ENCODE assay signal across 8 mouse cellular contexts in genomic region chr11:106778132-106778531, GRCm38 (mm10). TPM values are rescaled to one million over a fixed set of nuclear protein-coding genes. Genes with fewer than 3 reads are reported as not detected.
DNase-seq lines count a peak whose midpoint lies in the region; ATAC-seq and TF ChIP-seq lines count a peak whose summit lies in the region.
"Had no signal": no experiment of that assay in that cellular context is flagged by ENCODE, and none has a peak within 500 bp of the region (broad histone marks: within the 10 kb centered on the region; RNA-seq: fewer than 3 reads in every experiment).

No protein-coding gene starts in this region.

- no peak for ATAC-seq in hindbrain, embryonic 15.5 days (ENCODE audit: low FRiP score, low read depth)
- ATAC-seq in hindbrain, embryonic 12.5 days (ENCODE audit: low FRiP score), result no peak
- no peak for ATAC-seq in embryonic facial prominence, embryonic 12.5 days (ENCODE audit: insufficient number of reproducible peaks, insufficient read depth, low FRiP score, low TSS enrichment)
- ATAC-seq in liver, embryonic 14.5 days (ENCODE audit: insufficient read depth), result no peak
- ATAC-seq in inflammation-experienced regulatory T-cells, adult 6 months, result no peak

- no peak overlapping the region for H3K9ac ChIP-seq in hindbrain, embryonic 15.5 days
- no peak overlapping the region for H3K9ac ChIP-seq in hindbrain, embryonic 12.5 days
- H3K9ac ChIP-seq in ES-Bruce4 (ENCODE audit: low read depth, poor library complexity, severe bottlenecking), result peak overlapping the region; percentile 89; the same call in 1 of the 2 replicates
- no peak overlapping the region for H3K9ac ChIP-seq in embryonic facial prominence, embryonic 12.5 days
- H3K9ac ChIP-seq in liver, embryonic 14.5 days (replicated peaks), result no peak overlapping the region

- no peak for TF ChIP-seq EP300 in ES-Bruce4 (IDR thresholded peaks at IDR 0.05; ENCODE audit: insufficient read depth, low read depth, low read length)
- TF ChIP-seq EP300 in liver, embryonic 14.5 days (IDR thresholded peaks at IDR 0.05; ENCODE audit: low read depth), result no peak

- TF ChIP-seq POLR2A in ES-Bruce4 (IDR thresholded peaks at IDR 0.05; ENCODE audit: insufficient read depth, low read length), result no peak

- peaks cover 47% of the 10 kb centered on the region for H3K36me3 ChIP-seq in hindbrain, embryonic 15.5 days
- peaks cover 52% of the 10 kb centered on the region for H3K36me3 ChIP-seq in hindbrain, embryonic 12.5 days
- peaks cover 59% of the 10 kb centered on the region for H3K36me3 ChIP-seq in ES-Bruce4 (ENCODE audit: control insufficient read depth, insufficient read depth, low read length, poor library complexity, severe bottlenecking)
- peaks cover 57% of the 10 kb centered on the region for H3K36me3 ChIP-seq in embryonic facial prominence, embryonic 12.5 days
- H3K36me3 ChIP-seq in liver, embryonic 14.5 days (replicated peaks; ENCODE audit: control insufficient read depth, insufficient read depth, low read depth), result peaks cover 57% of the 10 kb centered on the region

- DNase-seq in liver, embryonic 14.5 days (ENCODE audit: low read depth in 3 of 3, low spot score in 3 of 3), result no peak
- DNase-seq in urinary bladder, postnatal 25 days (ENCODE audit: low spot score), result no peak
- DNase-seq: thymus, postnatal 4 days had no signal

- no peak overlapping the region for H3K4me3 ChIP-seq in hindbrain, embryonic 15.5 days
- no peak overlapping the region for H3K4me3 ChIP-seq in hindbrain, embryonic 12.5 days
- peak overlapping the region; percentile 43; the same call in 1 of the 2 replicates for H3K4me3 ChIP-seq in ES-Bruce4 (ENCODE audit: low read depth, low read length)
- peak overlapping the region; percentile 66 for H3K4me3 ChIP-seq in embryonic facial prominence, embryonic 12.5 days
- H3K4me3 ChIP-seq in liver, embryonic 14.5 days (ENCODE audit: insufficient read depth in 1 of 2, low read depth in 2 of 2, low read length in 2 of 2), result peak overlapping the region in 1 of 2 experiments; percentile 83; a peak in 2 of 4 replicates

- TF ChIP-seq CTCF in ES-Bruce4 (IDR thresholded peaks at IDR 0.05; ENCODE audit: low read depth, low read length), result no peak
- no peak for TF ChIP-seq CTCF in liver, embryonic 14.5 days (IDR thresholded peaks at IDR 0.05; ENCODE audit: low read depth)

- H3K27ac ChIP-seq in hindbrain, embryonic 15.5 days (replicated peaks), result no peak overlapping the region
- H3K27ac ChIP-seq in hindbrain, embryonic 12.5 days, result no peak overlapping the region
- H3K27ac ChIP-seq in ES-Bruce4 (ENCODE audit: insufficient read depth, low read length), result no peak overlapping the region
- no peak overlapping the region for H3K27ac ChIP-seq in embryonic facial prominence, embryonic 12.5 days
- H3K27ac ChIP-seq in liver, embryonic 14.5 days, result no peak overlapping the region

- H3K27me3 ChIP-seq in hindbrain, embryonic 15.5 days, result no peaks in the 10 kb centered on the region
- H3K27me3 ChIP-seq in hindbrain, embryonic 12.5 days, result no peaks in the 10 kb centered on the region
- no peaks in the 10 kb centered on the region for H3K27me3 ChIP-seq in ES-Bruce4 (ENCODE audit: control insufficient read depth, insufficient read depth, low read length, poor library complexity, severe bottlenecking)
- no peaks in the 10 kb centered on the region for H3K27me3 ChIP-seq in embryonic facial prominence, embryonic 12.5 days
- H3K27me3 ChIP-seq in liver, embryonic 14.5 days (ENCODE audit: control insufficient read depth, insufficient read depth, low read length), result no peaks in the 10 kb centered on the region

- H3K4me2 ChIP-seq in hindbrain, embryonic 15.5 days, result peak overlapping the region; percentile 79
- H3K4me2 ChIP-seq in hindbrain, embryonic 12.5 days (replicated peaks), result no peak overlapping the region
- H3K4me2 ChIP-seq in embryonic facial prominence, embryonic 12.5 days (replicated peaks), result peak overlapping the region; percentile 65
- peak overlapping the region; percentile 85 for H3K4me2 ChIP-seq in liver, embryonic 14.5 days (ENCODE audit: low read depth)

- H3K9me3 ChIP-seq in hindbrain, embryonic 15.5 days, result no peaks in the 10 kb centered on the region
- no peaks in the 10 kb centered on the region for H3K9me3 ChIP-seq in hindbrain, embryonic 12.5 days (replicated peaks)
- H3K9me3 ChIP-seq in ES-Bruce4 (replicated peaks; ENCODE audit: control insufficient read depth, insufficient read depth, low read length, poor library complexity, severe bottlenecking), result no peaks in the 10 kb centered on the region
- no peaks in the 10 kb centered on the region for H3K9me3 ChIP-seq in embryonic facial prominence, embryonic 12.5 days
- no peaks in the 10 kb centered on the region for H3K9me3 ChIP-seq in liver, embryonic 14.5 days (ENCODE audit: control insufficient read depth, low read length)

- WGBS in hindbrain, embryonic 15.5 days, result 94% methylated on average over 7 of the region's 7 CpGs
- WGBS in hindbrain, embryonic 12.5 days, result 90% methylated on average over 7 of the region's 7 CpGs
- WGBS in embryonic facial prominence, embryonic 12.5 days, result 93% methylated on average over 7 of the region's 7 CpGs
- 68% methylated on average over 7 of the region's 7 CpGs for WGBS in liver, embryonic 14.5 days (ENCODE audit: insufficient replicate concordance)

- H3K4me1 ChIP-seq in hindbrain, embryonic 15.5 days (replicated peaks), result peaks cover 23% of the 10 kb centered on the region
- H3K4me1 ChIP-seq in hindbrain, embryonic 12.5 days, result peaks cover 5% of the 10 kb centered on the region; the same call in 1 of the 2 replicates
- H3K4me1 ChIP-seq in ES-Bruce4 (ENCODE audit: control insufficient read depth, insufficient read depth, low read length), result no peaks in the 10 kb centered on the region
- H3K4me1 ChIP-seq in embryonic facial prominence, embryonic 12.5 days, result peaks cover 3% of the 10 kb centered on the region
- peaks cover 6 to 12% of the 10 kb centered on the region in 2 experiments for H3K4me1 ChIP-seq in liver, embryonic 14.5 days (replicated peaks; ENCODE audit: control insufficient read depth in 2 of 2, insufficient read depth in 2 of 2, low read length in 1 of 2)

RNA-seq across cellular contexts. Expression of gene Polg2, which starts 1.2 kb away (rescaled TPM):
- polyA plus RNA-seq in hindbrain, embryonic 15.5 days (2015; fragmentation: Nextera tagmentation; extraction: Ambion mirVana), result 8.4 and 8.8 TPM in 2 replicates
- polyA plus RNA-seq in hindbrain, embryonic 12.5 days (2016; fragmentation: Nextera tagmentation; extraction: Ambion mirVana), result 8.5 and 10.7 TPM in 2 replicates
- polyA plus RNA-seq in ES-Bruce4 (2011; ENCODE audit: insufficient read depth, insufficient read length, low read depth, missing spikeins), result 11.9 and 12.3 TPM in 2 replicates
- polyA plus RNA-seq in embryonic facial prominence, embryonic 12.5 days (2016; fragmentation: Nextera tagmentation; extraction: Ambion mirVana), result 14.3 and 15.2 TPM in 2 replicates
- 2.7 and 3.8 TPM in 2 replicates for polyA plus RNA-seq in liver, embryonic 14.5 days (2012; rRNA removed)
- 4.4 and 5.0 TPM in 2 replicates for polyA plus RNA-seq in liver, embryonic 14.5 days (2014; fragmentation: Nextera tagmentation; extraction: Ambion mirVana)
- 10 to 100 TPM; 12.5 to 20.8 (median 13.3) TPM for polyA plus RNA-seq in inflammation-experienced regulatory T-cells, adult 6 months (2017; shearing (Covaris generic))

RNA-seq across cellular contexts. Expression of gene Ddx5, which starts 10.9 kb away (rescaled TPM):
- polyA plus RNA-seq in hindbrain, embryonic 15.5 days (2015; fragmentation: Nextera tagmentation; extraction: Ambion mirVana), result 340 and 351 TPM in 2 replicates
- polyA plus RNA-seq in hindbrain, embryonic 12.5 days (2016; fragmentation: Nextera tagmentation; extraction: Ambion mirVana), result 467 and 505 TPM in 2 replicates
- polyA plus RNA-seq in ES-Bruce4 (2011; ENCODE audit: insufficient read depth, insufficient read length, low read depth, missing spikeins), result 910 and 946 TPM in 2 replicates
- polyA plus RNA-seq in embryonic facial prominence, embryonic 12.5 days (2016; fragmentation: Nextera tagmentation; extraction: Ambion mirVana), result 390 and 406 TPM in 2 replicates
- polyA plus RNA-seq in liver, embryonic 14.5 days (2012; rRNA removed), result 87.2 and 138 TPM in 2 replicates
- polyA plus RNA-seq in liver, embryonic 14.5 days (2014; fragmentation: Nextera tagmentation; extraction: Ambion mirVana), result 122 and 130 TPM in 2 replicates
- polyA plus RNA-seq in inflammation-experienced regulatory T-cells, adult 6 months (2017; shearing (Covaris generic)), result 100 to 1,000 TPM; 400 to 575 (median 510) TPM

RNA-seq across cellular contexts. Expression of gene Cep95, which starts 10.9 kb away (rescaled TPM):
- 14.0 and 16.1 TPM in 2 replicates for polyA plus RNA-seq in hindbrain, embryonic 15.5 days (2015; fragmentation: Nextera tagmentation; extraction: Ambion mirVana)
- 22.3 and 22.7 TPM in 2 replicates for polyA plus RNA-seq in hindbrain, embryonic 12.5 days (2016; fragmentation: Nextera tagmentation; extraction: Ambion mirVana)
- 29.5 and 30.6 TPM in 2 replicates for polyA plus RNA-seq in ES-Bruce4 (2011; ENCODE audit: insufficient read depth, insufficient read length, low read depth, missing spikeins)
- polyA plus RNA-seq in embryonic facial prominence, embryonic 12.5 days (2016; fragmentation: Nextera tagmentation; extraction: Ambion mirVana), result 28.1 and 30.2 TPM in 2 replicates
- polyA plus RNA-seq in liver, embryonic 14.5 days (2012; rRNA removed), result 4.0 and 9.9 TPM in 2 replicates
- 6.1 and 6.6 TPM in 2 replicates for polyA plus RNA-seq in liver, embryonic 14.5 days (2014; fragmentation: Nextera tagmentation; extraction: Ambion mirVana)
- polyA plus RNA-seq in inflammation-experienced regulatory T-cells, adult 6 months (2017; shearing (Covaris generic)), result 10 to 100 TPM; 23.6 to 40.6 (median 34.6) TPM

RNA-seq across cellular contexts. Expression of gene Milr1, which starts 27.1 kb away (rescaled TPM):
- polyA plus RNA-seq in hindbrain, embryonic 15.5 days (2015; fragmentation: Nextera tagmentation; extraction: Ambion mirVana), result 0.70 and 1.5 TPM in 2 replicates
- 1.0 and 1.3 TPM in 2 replicates for polyA plus RNA-seq in hindbrain, embryonic 12.5 days (2016; fragmentation: Nextera tagmentation; extraction: Ambion mirVana)
- polyA plus RNA-seq in ES-Bruce4 (2011; ENCODE audit: insufficient read depth, insufficient read length, low read depth, missing spikeins), result 0.40 and 1.2 TPM in 2 replicates
- polyA plus RNA-seq in embryonic facial prominence, embryonic 12.5 days (2016; fragmentation: Nextera tagmentation; extraction: Ambion mirVana), result 1.4 TPM in 2 replicates
- 1.00 and 2.2 TPM in 2 replicates for polyA plus RNA-seq in liver, embryonic 14.5 days (2012; rRNA removed)
- polyA plus RNA-seq in liver, embryonic 14.5 days (2014; fragmentation: Nextera tagmentation; extraction: Ambion mirVana), result 2.2 and 3.0 TPM in 2 replicates
- 10 to 100 TPM in 2 of 3 experiments, 1 to 10 TPM in 1; 9.0 to 12.2 (median 11.5) TPM for polyA plus RNA-seq in inflammation-experienced regulatory T-cells, adult 6 months (2017; shearing (Covaris generic))

RNA-seq across cellular contexts. Expression of gene Pecam1, which starts 27.7 kb away (rescaled TPM):
- 16.3 and 17.6 TPM in 2 replicates for polyA plus RNA-seq in hindbrain, embryonic 15.5 days (2015; fragmentation: Nextera tagmentation; extraction: Ambion mirVana)
- 21.5 and 22.3 TPM in 2 replicates for polyA plus RNA-seq in hindbrain, embryonic 12.5 days (2016; fragmentation: Nextera tagmentation; extraction: Ambion mirVana)
- 21.6 and 24.3 TPM in 2 replicates for polyA plus RNA-seq in ES-Bruce4 (2011; ENCODE audit: insufficient read depth, insufficient read length, low read depth, missing spikeins)
- polyA plus RNA-seq in embryonic facial prominence, embryonic 12.5 days (2016; fragmentation: Nextera tagmentation; extraction: Ambion mirVana), result 28.9 and 30.5 TPM in 2 replicates
- polyA plus RNA-seq in liver, embryonic 14.5 days (2012; rRNA removed), result 4.6 and 6.3 TPM in 2 replicates
- 5.5 and 6.1 TPM in 2 replicates for polyA plus RNA-seq in liver, embryonic 14.5 days (2014; fragmentation: Nextera tagmentation; extraction: Ambion mirVana)
- 100 to 1,000 TPM in 2 of 3 experiments, 10 to 100 TPM in 1; 44.4 to 106 (median 100) TPM for polyA plus RNA-seq in inflammation-experienced regulatory T-cells, adult 6 months (2017; shearing (Covaris generic))

Comparison
In these comparisons a context has a peak if more than half of its experiments do, and no peak if none do; other contexts are left out.
1. H3K4me3 ChIP-seq: peak in ES-Bruce4 (single experiment) and embryonic facial prominence, embryonic 12.5 days (single experiment); none in hindbrain, embryonic 15.5 days (single experiment) and hindbrain, embryonic 12.5 days (single experiment).